Mouse (Mus musculus) liver, adult 10 weeks (tissue): Measurements from ENCODE around the gene Plcxd1. TPM values are rescaled to one million over a fixed set of nuclear protein-coding genes. Genes with fewer than 3 reads are reported as not detected.

Experiments used
- polyA plus RNA-seq: library from polyadenylated mRNA; stranded (reverse); fragments of 350-450 nt; fragmentation: Illumina TruSeq; extraction: RNeasy Lipid Tissue Mini Kit (QIAGEN cat#74804); gene quantifications from one replicate; pipeline ENCODE4 v1.2.3, GENCODE M21; 2014; ENCODE audit warnings: low read depth, low replicate concordance

Plcxd1 gene
- not detected for polyA plus RNA-seq

GRCm38 (mm10) chr5:110099656-110100580, at the start of gene Plcxd1:
Plcxd1 (plus strand) TSS chr5:110099969.

GRCm38 (mm10) chr5:110072413-110072812, 27.4 kb upstream of the Plcxd1 start, which contains the start of gene Gm17655:
Gm17655 (minus strand) TSS chr5:110072513.

GRCm38 (mm10) chr5:110094030-110094846, 5.5 kb upstream of the Plcxd1 start, which contains the start of gene Gm35315:
Gm35315 (minus strand) TSS chr5:110094420.

GRCm38 (mm10) chr5:110107581-110108304, 8.0 kb downstream of the Plcxd1 start, which contains the start of gene Gtpbp6:
Gtpbp6 (minus strand) TSS chr5:110108197.

GRCm38 (mm10) chr5:110109991-110110441, 10.2 kb downstream of the Plcxd1 start, which contains the start of gene Zfp605:
Zfp605 (plus strand) TSS chr5:110110092.

GRCm38 (mm10) chr5:110135293-110136086, 35.7 kb downstream of the Plcxd1 start, which contains the start of gene Chfr:
Chfr (plus strand) TSS chr5:110135842.

Other genes starting within 250 kb of the Plcxd1 start
- 48.0 TPM for gene Gm15446, start 176.6 kb upstream of the Plcxd1 start, polyA plus RNA-seq
- 48.7 TPM for gene Zfp932, start 103.4 kb upstream of the Plcxd1 start, polyA plus RNA-seq
- 3.6 TPM for gene Gm17655, start 27.5 kb upstream of the Plcxd1 start, polyA plus RNA-seq
- gene Gm35315, start 5.5 kb upstream of the Plcxd1 start, polyA plus RNA-seq: 6.0 TPM
- not detected for gene Gtpbp6, start 8.2 kb downstream of the Plcxd1 start, polyA plus RNA-seq
- 4.1 TPM for gene Zfp605, start 10.1 kb downstream of the Plcxd1 start, polyA plus RNA-seq
- gene Chfr, start 35.9 kb downstream of the Plcxd1 start, polyA plus RNA-seq: 12.9 TPM
- gene Golga3, start 76.7 kb downstream of the Plcxd1 start, polyA plus RNA-seq: 6.9 TPM
- 20.7 TPM for gene Ankle2, start 131.0 kb downstream of the Plcxd1 start, polyA plus RNA-seq
- 18.0 TPM for gene Pgam5, start 169.9 kb downstream of the Plcxd1 start, polyA plus RNA-seq
- gene Pxmp2, start 186.2 kb downstream of the Plcxd1 start, polyA plus RNA-seq: 211 TPM
- 1.1 TPM for gene Pole, start 186.3 kb downstream of the Plcxd1 start, polyA plus RNA-seq
- gene P2rx2, start 243.2 kb downstream of the Plcxd1 start, polyA plus RNA-seq: not detected
- gene Lrcol1, start 244.8 kb downstream of the Plcxd1 start, polyA plus RNA-seq: not detected